Mouse (Mus musculus): ENCODE measurements around the gene A830031A19Rik.

The A830031A19Rik gene

DNA sequence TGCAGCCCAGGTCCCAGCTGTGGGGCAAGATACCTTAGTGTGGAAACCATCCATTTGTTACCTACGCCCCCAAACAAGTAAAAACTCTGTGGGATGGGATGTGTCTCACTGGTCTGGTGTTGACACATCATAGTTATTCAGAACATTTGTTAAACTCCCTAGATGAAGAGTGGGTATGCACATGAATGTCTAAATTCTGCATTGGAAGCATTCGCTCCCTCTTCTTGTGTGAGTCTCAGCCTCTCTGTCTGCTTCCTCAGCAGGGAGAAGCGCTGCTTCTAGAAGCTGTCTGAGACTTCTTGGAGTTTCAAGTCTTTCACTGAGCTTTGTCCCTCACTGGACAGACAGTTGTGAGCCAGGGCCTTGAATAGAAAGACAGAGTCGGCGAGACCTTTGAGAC lies 65.9 kb downstream of the A830031A19Rik start:
- DNase-seq (ENCODE audit: low spot score in 2 of 2), result no peak

DNA sequence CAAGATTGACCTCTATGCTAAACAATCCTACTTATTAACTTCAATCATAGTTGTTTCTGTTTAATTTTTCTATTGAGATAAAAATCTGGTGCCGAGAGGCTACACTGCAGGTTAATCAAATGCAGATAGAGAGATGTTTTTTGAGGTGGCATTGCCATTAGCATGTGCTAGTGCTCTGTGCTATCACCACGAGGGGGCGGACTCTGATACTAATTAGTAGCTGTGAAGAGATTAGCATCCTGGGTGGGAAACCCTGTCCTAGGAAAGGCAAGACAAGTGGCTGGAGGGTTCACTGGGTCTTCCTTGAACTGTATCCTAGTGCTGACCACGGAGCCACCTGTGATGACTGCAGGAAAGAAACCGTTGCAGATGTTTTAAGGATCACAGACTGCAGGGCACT lies 66.6 kb downstream of the A830031A19Rik start:
- no peak for DNase-seq (ENCODE audit: low spot score in 2 of 2)

DNA sequence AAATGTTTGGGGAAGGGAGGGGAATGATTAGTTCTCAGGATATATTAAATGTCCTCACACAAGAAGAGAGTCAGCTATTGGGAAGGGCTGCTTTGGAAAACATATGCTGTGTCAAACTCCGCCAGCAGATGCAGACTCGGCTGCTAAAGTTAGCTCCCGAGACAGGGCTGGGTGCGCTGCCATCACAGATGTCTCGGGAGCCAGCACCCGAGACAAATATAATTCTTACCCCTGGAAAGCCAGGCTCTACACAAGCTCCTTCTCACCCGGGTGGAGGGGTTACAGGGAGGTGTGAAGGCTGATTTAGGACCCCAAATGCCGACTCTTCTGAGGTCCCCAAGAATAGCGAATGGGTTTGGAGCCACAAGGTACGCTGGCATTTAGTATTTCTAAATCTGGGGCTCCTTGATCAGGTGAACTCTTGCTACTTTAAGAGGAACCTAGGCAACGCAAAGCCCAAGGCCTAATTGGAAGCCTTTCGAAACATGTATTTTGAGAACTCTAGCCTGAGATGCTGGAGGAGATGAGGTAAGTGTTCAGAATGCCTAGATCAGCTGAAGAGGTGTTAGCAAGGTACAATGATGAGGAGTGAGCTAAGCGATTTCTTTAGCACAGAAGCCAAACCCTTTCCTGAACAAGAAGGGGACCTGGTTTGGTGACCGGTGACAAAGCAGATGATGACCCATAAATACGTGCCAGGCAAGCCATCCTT lies 69.3 kb downstream of the A830031A19Rik start:
- peak; percentile 42 to 53 for DNase-seq (ENCODE audit: low spot score in 2 of 2)

DNA sequence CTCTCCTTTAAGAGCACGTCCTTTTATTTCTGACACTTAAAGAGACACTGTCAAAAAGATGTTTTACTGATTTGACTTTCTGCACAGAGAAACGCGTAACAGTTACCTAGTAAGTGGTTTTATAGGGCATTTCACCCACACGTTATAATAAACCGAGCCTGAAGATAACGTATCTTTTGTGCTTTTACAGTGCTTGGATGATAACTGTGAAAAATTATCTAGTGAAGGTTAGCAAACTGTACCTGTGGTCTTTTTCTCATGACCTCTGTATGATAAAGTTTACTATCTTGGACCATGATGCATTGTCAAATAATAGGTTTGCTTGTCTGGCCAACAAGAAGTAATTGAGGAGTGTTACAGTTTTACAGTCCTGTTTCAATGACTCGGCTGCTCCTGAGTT lies 74.2 kb downstream of the A830031A19Rik start:
- no peak for DNase-seq (ENCODE audit: low spot score in 2 of 2)
